Mouse (Mus musculus) stomach, embryonic 16.5 days (tissue): ENCODE results near the gene Alg9. TPM values are rescaled to one million over a fixed set of nuclear protein-coding genes. Genes with fewer than 3 reads are reported as not detected.
A peak's percentile ranks its signal among the peaks of the same experiment; 100 is the strongest.

Source experiments
- ATAC-seq: fragments of 200-750 bp; cut with Nextera tagmentation; 2 replicates; pipeline ENCODE4 v1.8.0; 2017; ENCODE audit warnings: moderate number of reproducible peaks, moderate TSS enrichment; ENCODE audit not compliant: insufficient read depth, low FRiP score
- H3K27ac ChIP-seq: fragments of 300-500 bp; sonication (generic); 2 replicates; pipeline ENCODE4 v1.5.1; 2014; ENCODE audit warnings: low read length
- H3K27me3 ChIP-seq: fragments of 300-500 bp; sonication (generic); 2 replicates; pipeline ENCODE4 v1.6.1; 2014; ENCODE audit warnings: low read length, control low read depth, mixed read lengths; ENCODE audit not compliant: control insufficient read depth, insufficient read depth
- H3K36me3 ChIP-seq: fragments of 300-500 bp; sonication (generic); 2 replicates; pipeline ENCODE4 v1.6.1; 2014; ENCODE audit warnings: low read length; ENCODE audit not compliant: control insufficient read depth, insufficient read depth
- H3K4me1 ChIP-seq: fragments of 300-500 bp; sonication (generic); 2 replicates; pipeline ENCODE4 v1.6.1; 2014; ENCODE audit warnings: low read length, control low read depth, mixed read lengths; ENCODE audit not compliant: control insufficient read depth, insufficient read depth
- H3K4me2 ChIP-seq: fragments of 300-500 bp; sonication (generic); 2 replicates; pipeline ENCODE4 v1.6.1; 2014; ENCODE audit warnings: low read depth, low read length, mixed read lengths
- H3K4me3 ChIP-seq: fragments of 300-500 bp; sonication (generic); replicated peaks from 2 replicates; pipeline ENCODE4 v1.5.1; 2014; ENCODE audit warnings: mild to moderate bottlenecking, low read length
- H3K9ac ChIP-seq: fragments of 300-500 bp; sonication (generic); 2 replicates; pipeline ENCODE4 v1.6.1; 2014; ENCODE audit warnings: low read length
- H3K9me3 ChIP-seq: fragments of 300-500 bp; sonication (generic); replicated peaks from 2 replicates; pipeline ENCODE4 v1.6.1; 2016; ENCODE audit warnings: low read length, control low read depth; ENCODE audit not compliant: control insufficient read depth
- WGBS: fragments of 180-500 bp; shearing (Covaris S2); extraction: QIAGEN DNeasy Blood & Tissue Kit; methylation state at CpG from one replicate; pipeline ENCODE4 v1.1.7; 2014; 5-methylcytosine and 5-hydroxymethylcytosine counted together
- polyA plus RNA-seq: library from polyadenylated mRNA; unstranded; fragments of >200 nt; fragmentation: Nextera tagmentation; extraction: Ambion mirVana; gene quantifications from 2 replicates; pipeline ENCODE4 v1.2.1, GENCODE M21; 2015

Gene Alg9
- polyA plus RNA-seq, 1 experiment from 2014 or later: 36.7 TPM

DNA sequence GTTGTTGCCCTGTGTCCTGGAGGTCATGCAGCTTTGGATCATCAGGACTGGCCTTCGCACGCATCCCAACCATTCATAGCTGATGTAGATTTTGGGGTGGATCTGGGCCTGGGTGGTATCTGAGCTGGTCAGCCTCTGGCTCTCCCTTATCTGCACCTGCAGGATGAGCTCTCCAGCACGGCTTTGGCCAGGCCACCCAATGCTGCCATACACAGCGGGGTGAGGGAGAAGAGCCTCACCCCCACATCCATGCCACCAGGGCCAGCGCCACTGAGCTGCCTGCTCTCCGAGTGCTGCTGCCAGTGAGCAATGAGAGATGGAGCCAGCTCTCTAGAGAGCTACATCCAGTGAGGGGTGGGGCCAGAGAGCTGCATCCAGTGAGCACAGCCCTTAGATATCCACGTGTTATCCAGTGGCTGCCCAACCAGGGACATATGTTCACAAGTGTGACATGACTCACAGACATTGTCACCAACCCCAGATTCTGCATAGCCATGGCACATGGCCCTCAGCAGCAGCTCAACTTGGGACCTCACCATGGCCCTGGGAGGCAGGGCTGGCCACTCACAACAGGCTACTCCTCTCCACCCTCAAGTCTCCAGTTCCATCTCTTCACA is 28.3 kb downstream of the Alg9 start:
- H3K9me3 ChIP-seq: no peaks in the 10 kb centered on the region
- H3K27ac ChIP-seq: no peak overlapping the region
- H3K27me3 ChIP-seq: no peaks in the 10 kb centered on the region
- H3K4me1 ChIP-seq: no peaks in the 10 kb centered on the region
- WGBS: 80% methylated on average over 7 of the region's 7 CpGs
- no peak overlapping the region for H3K4me3 ChIP-seq
- peaks cover 6% of the 10 kb centered on the region; the same call in 1 of the 2 replicates for H3K36me3 ChIP-seq
- no peak overlapping the region for H3K9ac ChIP-seq
- no peak overlapping the region for H3K4me2 ChIP-seq
- ATAC-seq: peak; percentile 56; the same call in 1 of the 2 replicates

DNA sequence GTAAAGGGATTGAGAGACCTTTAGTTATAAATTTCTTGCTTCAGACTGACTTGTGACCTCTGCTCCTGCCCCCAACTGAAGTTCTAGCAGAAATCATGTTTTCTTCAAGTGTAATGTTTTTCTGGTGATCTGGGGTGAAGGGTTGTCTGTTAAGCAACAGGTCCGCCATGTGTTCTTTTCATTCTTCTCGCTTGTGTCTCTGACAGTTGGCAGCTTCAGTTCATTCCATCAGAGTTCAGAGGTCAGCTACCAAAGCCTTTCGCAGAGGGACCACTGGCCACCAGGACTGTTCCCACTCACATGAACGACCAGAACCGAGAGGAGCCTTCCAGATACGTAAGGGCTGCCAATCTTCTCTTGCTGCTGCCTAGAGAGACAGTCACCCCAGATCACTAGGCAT is 33.7 kb downstream of the Alg9 start:
- Histone ChIP-seq H3K9me3 (no peaks in the 10 kb centered on the region), H3K27me3 (no peaks in the 10 kb centered on the region), H3K27ac (no peak overlapping the region), H3K4me3 (no peak overlapping the region), H3K4me1 (no peaks in the 10 kb centered on the region), H3K9ac (no peak overlapping the region), H3K4me2 (no peak overlapping the region), H3K36me3 (peaks cover 10% of the 10 kb centered on the region)
- 89% methylated on average over 6 of the region's 6 CpGs for WGBS
- no peak for ATAC-seq

DNA sequence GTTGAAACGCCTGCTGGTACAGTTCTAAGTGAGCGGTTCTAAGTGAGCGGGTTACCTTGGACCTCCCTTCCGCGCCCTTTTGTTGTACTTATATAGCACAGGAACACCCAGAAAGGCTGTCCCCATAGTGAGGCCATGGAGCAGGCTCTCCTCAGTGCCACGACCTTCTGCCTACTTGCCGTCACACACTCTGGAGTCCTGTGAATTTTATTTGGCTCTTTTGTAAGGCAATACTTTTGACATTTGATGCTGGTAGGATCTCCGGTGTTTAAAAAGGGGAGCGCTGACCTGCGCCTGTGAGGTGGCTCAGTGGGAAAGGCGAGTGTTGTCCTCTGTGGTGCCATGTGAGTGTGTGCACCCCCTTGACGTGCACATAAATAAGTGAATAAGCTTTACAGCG is 34.3 kb downstream of the Alg9 start:
- Histone ChIP-seq H3K4me2 (no peak overlapping the region), H3K36me3 (peaks cover 17% of the 10 kb centered on the region), H3K9ac (no peak overlapping the region), H3K4me1 (no peaks in the 10 kb centered on the region), H3K9me3 (no peaks in the 10 kb centered on the region), H3K27ac (no peak overlapping the region), H3K27me3 (no peaks in the 10 kb centered on the region), H3K4me3 (no peak overlapping the region)
- WGBS: 93% methylated on average over 13 of the region's 13 CpGs
- no peak for ATAC-seq

DNA sequence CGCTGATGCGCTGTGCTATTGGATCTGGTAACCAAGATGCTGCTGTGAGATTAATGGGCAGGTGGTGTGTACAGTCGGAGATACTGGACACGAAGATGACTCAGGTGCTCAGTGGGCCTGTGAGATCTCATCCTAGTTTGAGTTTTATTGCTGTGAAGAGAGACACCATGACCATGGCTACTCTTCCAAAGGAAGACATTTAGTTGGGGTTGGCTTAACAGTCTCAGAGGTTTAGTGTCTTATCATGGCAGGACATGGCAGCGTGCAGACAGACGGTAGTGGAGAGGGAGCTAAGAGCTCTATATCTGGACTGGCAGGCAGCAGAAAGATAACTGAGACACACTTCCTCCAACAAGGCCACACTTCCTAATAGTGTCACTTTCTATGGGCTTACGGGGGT is 36.4 kb downstream of the Alg9 start:
- 93% methylated on average over 7 of the region's 7 CpGs for WGBS
- no peak for ATAC-seq
- H3K36me3 ChIP-seq: peaks cover 16% of the 10 kb centered on the region
- no peak overlapping the region for H3K9ac ChIP-seq
- no peak overlapping the region for H3K27ac ChIP-seq
- no peak overlapping the region for H3K4me3 ChIP-seq
- H3K4me2 ChIP-seq: no peak overlapping the region
- no peaks in the 10 kb centered on the region for H3K9me3 ChIP-seq
- H3K4me1 ChIP-seq: no peaks in the 10 kb centered on the region
- no peaks in the 10 kb centered on the region for H3K27me3 ChIP-seq

DNA sequence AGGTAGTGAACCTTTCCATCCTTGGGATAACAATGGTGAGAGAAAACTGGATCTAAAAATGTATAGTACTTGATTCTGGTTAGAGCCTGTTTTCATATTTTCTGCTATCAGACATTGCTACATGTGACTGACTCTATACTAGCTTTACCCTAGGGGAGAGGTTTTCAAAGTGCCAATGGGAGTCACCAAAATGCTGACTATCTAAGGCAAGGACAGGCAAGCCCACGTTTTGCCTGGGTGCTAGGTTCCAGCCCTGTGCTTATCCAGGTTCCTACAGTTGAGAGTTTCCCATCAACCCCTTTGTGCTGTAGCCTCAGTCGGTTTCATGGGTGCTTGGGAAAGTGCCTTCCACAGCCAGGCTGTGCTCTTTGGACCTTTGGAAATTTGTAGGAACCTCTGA is 36.9 kb downstream of the Alg9 start:
- no peaks in the 10 kb centered on the region for H3K27me3 ChIP-seq
- H3K9me3 ChIP-seq: no peaks in the 10 kb centered on the region
- ATAC-seq: no peak
- H3K27ac ChIP-seq: no peak overlapping the region
- no peak overlapping the region for H3K4me2 ChIP-seq
- 69% methylated on average over 2 of the region's 2 CpGs for WGBS
- no peak overlapping the region for H3K4me3 ChIP-seq
- H3K4me1 ChIP-seq: no peaks in the 10 kb centered on the region
- peaks cover 18% of the 10 kb centered on the region for H3K36me3 ChIP-seq
- H3K9ac ChIP-seq: no peak overlapping the region

DNA sequence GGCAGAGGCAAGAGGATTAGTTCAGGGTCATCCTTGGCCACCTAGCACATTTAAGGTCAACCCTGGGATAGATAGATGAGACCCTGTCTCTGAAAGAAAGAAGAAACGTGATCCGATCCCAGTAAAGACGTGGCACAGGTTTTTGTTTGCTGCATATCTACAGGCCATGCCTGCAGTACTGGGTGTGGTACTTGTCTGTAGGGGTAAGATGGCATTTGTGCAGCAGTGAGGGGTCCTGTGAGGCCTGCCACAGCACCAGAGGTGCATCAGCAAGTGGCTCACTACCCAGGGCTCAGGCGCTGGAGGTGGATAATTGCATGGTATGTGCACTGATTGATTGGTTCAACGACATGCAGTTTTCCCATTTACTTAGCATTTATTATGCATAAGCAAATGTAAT is 39.0 kb downstream of the Alg9 start:
- Histone ChIP-seq H3K36me3 (peaks cover 15% of the 10 kb centered on the region), H3K4me1 (no peaks in the 10 kb centered on the region), H3K9ac (no peak overlapping the region), H3K4me3 (no peak overlapping the region), H3K27me3 (no peaks in the 10 kb centered on the region), H3K4me2 (no peak overlapping the region), H3K27ac (no peak overlapping the region), H3K9me3 (no peaks in the 10 kb centered on the region)
- ATAC-seq: no peak
- 93% methylated on average over 5 of the region's 5 CpGs for WGBS

DNA sequence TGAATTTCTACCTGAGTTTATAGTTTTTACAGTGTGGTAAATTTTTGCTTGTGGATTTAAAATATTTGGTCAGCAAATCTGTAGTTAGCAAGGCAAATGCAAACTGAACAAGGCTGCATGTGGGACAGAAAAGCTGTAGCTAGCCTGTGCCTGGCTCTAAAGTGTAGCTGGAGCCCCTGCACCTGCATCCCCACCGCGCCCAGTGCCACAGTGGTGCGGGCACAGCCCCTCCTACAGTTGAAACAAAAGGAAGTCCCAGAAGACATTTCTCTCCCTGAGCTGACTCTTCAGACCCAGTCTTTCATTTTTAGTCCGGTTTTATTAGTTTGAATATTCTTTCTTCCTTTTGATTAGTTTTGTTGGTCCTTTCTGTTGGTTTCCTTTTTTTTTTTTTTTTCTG is 40.8 kb downstream of the Alg9 start:
- ATAC-seq: no peak
- 88% methylated on average over 4 of the region's 4 CpGs for WGBS
- H3K4me2 ChIP-seq: no peak overlapping the region

DNA sequence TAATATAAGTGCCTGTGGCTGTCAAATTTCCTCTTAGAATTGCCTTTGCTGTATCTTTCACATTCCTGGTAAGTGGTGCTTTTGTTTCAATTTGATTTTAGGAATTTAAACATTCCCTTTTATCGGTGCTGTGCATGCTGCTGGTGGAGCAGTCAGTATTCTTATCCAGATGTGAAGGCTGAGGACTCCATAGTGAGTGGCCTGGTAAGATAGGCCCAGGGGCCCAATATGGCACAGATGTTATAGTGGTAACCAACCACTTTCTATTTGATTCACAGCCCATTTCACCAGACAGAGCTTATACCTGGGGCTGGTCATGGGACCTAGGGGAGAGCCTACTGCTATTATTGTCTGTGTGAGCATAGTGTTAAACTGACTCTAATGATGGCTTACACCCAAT is 41.7 kb downstream of the Alg9 start:
- no peak for ATAC-seq

More for the DNA sequence above, 40.8 kb downstream of the Alg9 start:
- H3K9me3 ChIP-seq: no peaks in the 10 kb centered on the region
- no peaks in the 10 kb centered on the region for H3K27me3 ChIP-seq
- H3K36me3 ChIP-seq: peaks cover 11% of the 10 kb centered on the region; the same call in 1 of the 2 replicates
- no peak overlapping the region for H3K27ac ChIP-seq
- H3K4me1 ChIP-seq: no peaks in the 10 kb centered on the region
- no peak overlapping the region for H3K4me3 ChIP-seq
- no peak overlapping the region for H3K9ac ChIP-seq

DNA sequence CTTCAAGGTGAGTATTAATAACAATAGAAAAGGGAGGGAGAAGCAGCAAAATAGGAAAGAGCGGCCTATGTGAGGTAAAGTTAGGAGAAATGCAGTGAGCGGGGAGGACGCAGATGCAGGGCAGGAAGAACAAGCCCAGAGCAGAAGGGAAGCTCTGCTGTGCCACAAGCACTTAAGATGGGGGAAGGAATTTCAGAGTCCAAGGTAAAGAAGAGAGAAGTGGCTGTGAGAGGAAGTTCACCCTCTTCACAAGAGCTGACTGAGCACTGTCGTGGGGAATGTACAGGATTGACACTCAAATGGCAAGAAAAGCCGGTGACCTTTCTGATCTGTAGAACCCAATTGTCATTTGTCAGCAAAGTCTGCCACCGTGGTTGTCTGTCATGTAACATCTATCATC is 43.2 kb downstream of the Alg9 start:
- Histone ChIP-seq H3K4me1 (no peaks in the 10 kb centered on the region), H3K9me3 (no peaks in the 10 kb centered on the region), H3K4me2 (no peak overlapping the region), H3K36me3 (peaks cover 11% of the 10 kb centered on the region; the same call in 1 of the 2 replicates), H3K27ac (no peak overlapping the region), H3K27me3 (no peaks in the 10 kb centered on the region), H3K9ac (no peak overlapping the region), H3K4me3 (no peak overlapping the region)
- ATAC-seq: no peak
- WGBS: 79% methylated on average over 6 of the region's 6 CpGs

More for the DNA sequence above, 41.7 kb downstream of the Alg9 start:
- no peaks in the 10 kb centered on the region for H3K4me1 ChIP-seq
- no peak overlapping the region for H3K27ac ChIP-seq
- 98% methylated on average over 1 of the region's 1 CpGs for WGBS
- H3K36me3 ChIP-seq: peaks cover 11% of the 10 kb centered on the region; the same call in 1 of the 2 replicates
- H3K27me3 ChIP-seq: no peaks in the 10 kb centered on the region
- no peak overlapping the region for H3K4me3 ChIP-seq
- H3K4me2 ChIP-seq: no peak overlapping the region
- no peaks in the 10 kb centered on the region for H3K9me3 ChIP-seq
- H3K9ac ChIP-seq: no peak overlapping the region
